Mouse (Mus musculus) midbrain, embryonic 12.5 days (tissue): ENCODE data around the gene Gm32717. TPM values are rescaled to one million over a fixed set of nuclear protein-coding genes. Genes with fewer than 3 reads are reported as not detected.
"Not testable (repeated sequence)": the region's sequence is repeated elsewhere in the genome, so short reads cannot be mapped to it uniquely, and the experiment has no call there.

ENCODE experiments used
- ATAC-seq: fragments of 200-750 bp; cut with Nextera tagmentation; 2 replicates; pipeline ENCODE4 v1.8.0; 2017; ENCODE audit warnings: low read depth, moderate TSS enrichment, moderate library complexity; ENCODE audit not compliant: low FRiP score
- H3K27ac ChIP-seq: fragments of 300-500 bp; sonication (generic); replicated peaks from 2 replicates; pipeline ENCODE4 v1.5.1; 2016; ENCODE audit warnings: mild to moderate bottlenecking
- H3K27me3 ChIP-seq: fragments of 300-500 bp; sonication (generic); 2 replicates; pipeline ENCODE4 v1.6.1; 2016; ENCODE audit warnings: mild to moderate bottlenecking
- H3K36me3 ChIP-seq: fragments of 300-500 bp; sonication (generic); 2 replicates; pipeline ENCODE4 v1.6.1; 2016
- H3K4me1 ChIP-seq: fragments of 300-500 bp; sonication (generic); 2 replicates; pipeline ENCODE4 v1.6.1; 2016
- H3K4me2 ChIP-seq: fragments of 300-500 bp; sonication (generic); replicated peaks from 2 replicates; pipeline ENCODE4 v1.6.1; 2016; ENCODE audit warnings: mild to moderate bottlenecking, moderate library complexity
- H3K4me3 ChIP-seq: fragments of 300-500 bp; sonication (generic); 2 replicates; pipeline ENCODE4 v1.5.1; 2016; ENCODE audit warnings: mild to moderate bottlenecking
- H3K9ac ChIP-seq: fragments of 300-500 bp; sonication (generic); replicated peaks from 2 replicates; pipeline ENCODE4 v1.6.1; 2016; ENCODE audit warnings: mild to moderate bottlenecking, moderate library complexity
- H3K9me3 ChIP-seq: fragments of 300-500 bp; sonication (generic); 2 replicates; pipeline ENCODE4 v1.6.1; 2016; ENCODE audit warnings: mild to moderate bottlenecking
- WGBS: fragments of 180-500 bp; shearing (Covaris S2); methylation state at CpG from one replicate; pipeline ENCODE4 v1.1.7; 2016; 5-methylcytosine and 5-hydroxymethylcytosine counted together
- polyA plus RNA-seq: library from polyadenylated mRNA; unstranded; fragments of >200 nt; fragmentation: Nextera tagmentation; extraction: Ambion mirVana; gene quantifications from 2 replicates; pipeline ENCODE4 v1.2.1, GENCODE M21; 2016

Gene Gm32717
- polyA plus RNA-seq, 1 experiment from 2014 or later: not detected

DNA sequence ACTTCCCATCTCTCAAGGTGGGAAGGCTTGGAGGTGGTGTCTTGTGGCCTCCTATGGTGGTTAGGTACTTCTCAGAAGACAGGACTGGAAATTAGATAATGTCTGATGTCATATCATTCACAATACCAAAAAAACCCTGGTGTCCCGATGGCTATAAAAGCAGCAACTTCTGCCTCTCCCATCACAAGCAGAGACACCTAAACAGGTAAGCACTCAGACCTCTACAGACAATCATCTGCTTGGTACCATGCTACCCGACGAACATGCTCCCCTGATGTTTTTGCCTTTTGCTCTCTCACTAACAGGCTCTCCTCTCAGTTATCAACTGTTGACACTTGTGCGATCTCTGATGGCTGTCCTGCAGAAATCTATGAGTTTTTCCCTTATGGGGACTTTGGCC lies 35.9 kb downstream of the Gm32717 start, which contains the start of gene Il22:
TSS of gene Il22 (plus strand) at position 301 of the 400 bp plus-strand sequence.
- Histone ChIP-seq H3K9ac (no peak within 1 kb of the TSS), H3K27ac (no peak within 1 kb of the TSS), H3K4me2 (no peak within 1 kb of the TSS), H3K9me3 (no peaks in the 10 kb centered on the region), H3K36me3 (no peaks in the 10 kb centered on the region), H3K27me3 (no peaks in the 10 kb centered on the region), H3K4me3 (no peak within 1 kb of the TSS), H3K4me1 (no peaks in the 10 kb centered on the region)
- ATAC-seq: no peak
- WGBS: 89% methylated on average over 4 of the region's 4 CpGs

DNA sequence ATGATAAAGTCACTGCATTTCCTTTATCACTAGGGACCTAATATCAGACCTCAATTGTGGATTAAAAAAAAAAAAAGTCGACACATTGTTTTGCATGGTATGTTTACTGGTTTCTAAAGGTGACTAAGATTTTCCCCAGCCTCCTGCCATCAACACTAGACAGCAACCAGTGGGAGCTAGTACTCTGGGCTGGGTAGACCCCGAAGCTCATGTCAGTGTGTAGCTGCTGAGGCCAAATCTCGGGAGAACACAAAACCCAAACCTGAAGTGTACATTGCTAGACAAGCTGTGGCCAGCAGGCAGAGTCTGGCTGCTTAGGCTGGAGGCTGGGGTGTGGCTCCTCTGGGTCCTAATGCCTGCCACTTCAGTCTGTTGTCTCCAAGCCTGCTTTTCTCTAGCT lies 45.4 kb downstream of the Gm32717 start:
- H3K36me3 ChIP-seq, H3K27ac ChIP-seq, H3K27me3 ChIP-seq, ATAC-seq, H3K4me3 ChIP-seq, H3K4me2 ChIP-seq, H3K4me1 ChIP-seq, H3K9me3 ChIP-seq, H3K9ac ChIP-seq: not testable (repeated sequence)
- WGBS: 30% methylated on average over 3 of the region's 3 CpGs

Other genes starting within 250 kb of the Gm32717 start
- gene Mdm1, start 99.0 kb downstream of the Gm32717 start, polyA plus RNA-seq: 64.9 and 66.8 TPM in 2 replicates
- gene Il22, start 35.8 kb downstream of the Gm32717 start, polyA plus RNA-seq: 0.17 TPM in 1 of 2 replicates, not detected in the other
- gene Gm32802, start 17.9 kb upstream of the Gm32717 start, polyA plus RNA-seq: not detected in 2 replicates
- not detected in 2 replicates for gene Iltifb, start 54.3 kb upstream of the Gm32717 start, polyA plus RNA-seq
- not detected in 2 replicates for gene Gm9040, start 86.2 kb upstream of the Gm32717 start, polyA plus RNA-seq
- gene Gm9044, start 91.6 kb upstream of the Gm32717 start, polyA plus RNA-seq: not detected in 2 replicates
- not detected in 2 replicates for gene Gm9045, start 97.1 kb upstream of the Gm32717 start, polyA plus RNA-seq
- not detected in 2 replicates for gene Gm9046, start 102.5 kb upstream of the Gm32717 start, polyA plus RNA-seq
- gene Gm9048, start 107.9 kb upstream of the Gm32717 start, polyA plus RNA-seq: not detected in 2 replicates
- not detected in 2 replicates for gene Gm9049, start 113.3 kb upstream of the Gm32717 start, polyA plus RNA-seq
- gene Ifng, start 200.3 kb upstream of the Gm32717 start, polyA plus RNA-seq: not detected in 2 replicates